1 mouse cellular context compared by ENCODE assay signal in the genomic region with DNA sequence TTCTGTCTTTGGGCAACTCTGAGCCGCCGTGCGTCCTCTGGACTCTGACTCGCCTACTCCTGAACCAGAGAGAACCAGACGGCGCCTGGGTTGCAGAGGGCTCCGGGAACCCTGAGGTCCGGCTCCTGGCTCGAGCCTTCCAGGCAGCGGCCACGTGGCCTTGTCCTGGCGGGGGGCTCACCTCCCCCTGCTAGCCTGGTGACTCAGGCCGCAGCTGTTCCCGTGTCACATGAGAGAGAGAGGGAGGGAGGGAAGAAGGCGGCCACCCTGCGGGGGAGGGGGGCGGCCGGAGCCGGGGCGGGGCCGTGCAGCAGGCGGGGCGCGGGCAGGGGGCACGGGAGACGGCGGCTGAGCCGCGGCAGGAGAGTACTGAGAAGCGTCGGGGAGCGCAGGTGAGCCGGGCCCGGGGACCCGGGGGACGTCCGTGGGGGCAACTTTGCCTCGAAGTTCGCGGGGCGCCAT.
TF ChIP-seq lines count a peak whose summit lies in the region.

No protein-coding gene starts in this region.

TF ChIP-seq in C2C12, 6 proteins besides CTCF, POLR2A, EP300 and RAD21:
- TF ChIP-seq USF1 (IDR thresholded peaks at IDR 0.05; ENCODE audit: low read depth) (peak; percentile 91), FOSL1 (IDR thresholded peaks at IDR 0.05; ENCODE audit: insufficient read depth, low read length, poor library complexity, severe bottlenecking) (peak; percentile 52), MAX (IDR thresholded peaks at IDR 0.05) (peak; percentile 99), CEBPB (IDR thresholded peaks at IDR 0.05; ENCODE audit: low read depth) (no peak), MYOG (IDR thresholded peaks at IDR 0.05; ENCODE audit: control insufficient read depth, extremely low read depth, insufficient read length) (no peak), MYOD1 (IDR thresholded peaks at IDR 0.05; ENCODE audit: control insufficient read depth, insufficient read length, low read depth) (peak; percentile 96)
